Mouse (Mus musculus): Measurements from ENCODE around the gene Rpa1. TPM values are rescaled to one million over a fixed set of nuclear protein-coding genes. Genes with fewer than 3 reads are reported as not detected.
"Not testable (repeated sequence)": the region's sequence is repeated elsewhere in the genome, so short reads cannot be mapped to it uniquely, and the experiment has no call there.

Rpa1 gene
- polyA plus RNA-seq, 1 experiment from 2014 or later, result 145 TPM

DNA sequence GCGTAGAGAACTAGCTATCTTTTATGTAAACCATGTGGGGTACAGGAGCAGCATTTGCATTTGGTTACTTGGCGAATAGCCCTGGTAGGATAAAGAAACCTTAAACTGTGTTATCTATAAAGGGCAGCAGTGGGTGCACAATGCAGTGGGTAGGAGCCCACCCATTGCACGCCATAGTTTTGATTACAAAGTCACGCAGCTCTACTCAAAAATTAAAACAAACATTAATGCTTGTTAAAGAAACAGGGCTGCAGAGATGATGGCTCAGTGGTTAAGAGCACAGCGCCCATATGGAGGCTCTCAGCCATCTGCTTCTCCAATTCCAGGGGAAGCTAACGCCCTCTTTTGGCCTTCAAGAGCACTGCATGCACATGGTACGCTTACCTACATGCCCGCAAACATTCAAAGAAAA lies 24.8 kb downstream of the Rpa1 start:
- peak; percentile 33 for DNase-seq (ENCODE audit: low spot score)

- DNase-seq (ENCODE audit: low spot score), result no peak
Measured at GRCm38 (mm10) chr11:75319246-75319645, 28.9 kb downstream of the Rpa1 start.

GRCm38 (mm10) chr11:75318351-75319221 lies 29.5 kb downstream of the Rpa1 start:
- peak; percentile 88 for DNase-seq (ENCODE audit: low spot score)

DNA sequence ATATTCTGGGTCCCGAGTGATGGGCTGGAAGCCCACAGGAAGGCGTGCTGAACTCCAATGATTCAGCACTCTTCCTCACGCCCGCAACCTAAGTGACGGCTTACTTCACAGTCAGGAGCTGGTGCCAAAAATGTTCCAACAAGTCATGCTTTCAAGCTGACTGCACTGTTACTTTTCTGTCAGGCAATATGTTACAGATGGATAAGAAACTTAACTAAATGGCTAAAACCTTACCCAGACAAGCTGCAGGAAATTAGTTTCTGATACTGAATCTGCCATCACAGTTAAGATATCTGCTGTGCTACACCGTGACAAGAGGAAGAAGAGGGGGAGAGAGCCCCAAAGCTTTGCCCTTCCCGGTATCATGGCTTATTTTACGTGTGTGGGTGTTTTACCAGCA lies 34.3 kb downstream of the Rpa1 start:
- no peak for DNase-seq (ENCODE audit: low spot score)

- DNase-seq (ENCODE audit: low spot score), result no peak
Measured at GRCm38 (mm10) chr11:75311751-75312150, 36.4 kb downstream of the Rpa1 start.

DNA sequence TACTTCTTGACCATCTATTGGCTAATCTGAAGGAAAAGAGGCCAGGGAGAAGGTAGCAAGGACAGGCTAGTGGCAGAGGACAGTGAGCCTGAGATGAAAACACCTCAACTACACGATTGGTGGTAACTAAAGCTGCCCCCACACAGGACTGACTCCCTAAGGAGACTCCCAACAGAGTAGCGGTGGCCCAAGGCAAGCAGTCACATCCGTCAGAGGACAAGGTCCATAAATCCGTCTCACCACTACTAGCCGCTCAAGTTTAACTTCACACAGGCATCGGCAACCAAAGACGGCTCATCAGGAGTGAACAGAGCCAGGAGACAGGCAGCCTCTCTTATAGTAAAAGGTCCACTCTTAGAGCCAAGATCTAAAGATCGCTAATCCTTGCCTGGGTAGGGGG lies 37.3 kb downstream of the Rpa1 start:
- no peak for DNase-seq (ENCODE audit: low spot score)

DNA sequence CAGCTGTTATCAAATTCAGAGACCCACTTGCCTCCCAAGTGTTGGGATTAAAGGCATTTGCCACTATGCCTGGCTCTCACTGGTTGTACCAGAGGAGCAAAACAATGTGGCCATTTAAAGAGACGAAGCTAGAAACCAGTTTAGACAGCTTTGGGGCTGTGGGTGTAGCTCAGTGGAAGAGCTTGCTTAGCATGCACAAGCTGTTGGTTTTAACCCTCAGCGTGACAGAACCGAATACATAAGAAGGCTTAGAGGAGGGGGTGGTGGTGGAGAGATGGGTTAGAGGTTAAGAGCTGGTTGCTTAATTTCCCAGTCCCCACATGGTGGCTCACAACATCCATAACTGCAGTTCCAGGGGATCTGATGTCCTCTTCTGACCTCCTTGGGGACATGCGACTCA lies 39.5 kb downstream of the Rpa1 start:
- DNase-seq (ENCODE audit: low spot score), result no peak

GRCm38 (mm10) chr11:75304797-75305196 lies 43.3 kb downstream of the Rpa1 start:
- no peak for DNase-seq (ENCODE audit: low spot score)

- no peak for DNase-seq (ENCODE audit: low spot score)
Measured at GRCm38 (mm10) chr11:75300954-75301353, 47.2 kb downstream of the Rpa1 start.

GRCm38 (mm10) chr11:75299786-75300185 lies 48.3 kb downstream of the Rpa1 start:
- DNase-seq (ENCODE audit: low spot score), result no peak

- DNase-seq (ENCODE audit: low spot score), result no peak
Measured at GRCm38 (mm10) chr11:75298491-75298890, 49.6 kb downstream of the Rpa1 start.

- no peak for DNase-seq (ENCODE audit: low spot score)
Measured at GRCm38 (mm10) chr11:75297631-75298030, 50.5 kb downstream of the Rpa1 start.

DNA sequence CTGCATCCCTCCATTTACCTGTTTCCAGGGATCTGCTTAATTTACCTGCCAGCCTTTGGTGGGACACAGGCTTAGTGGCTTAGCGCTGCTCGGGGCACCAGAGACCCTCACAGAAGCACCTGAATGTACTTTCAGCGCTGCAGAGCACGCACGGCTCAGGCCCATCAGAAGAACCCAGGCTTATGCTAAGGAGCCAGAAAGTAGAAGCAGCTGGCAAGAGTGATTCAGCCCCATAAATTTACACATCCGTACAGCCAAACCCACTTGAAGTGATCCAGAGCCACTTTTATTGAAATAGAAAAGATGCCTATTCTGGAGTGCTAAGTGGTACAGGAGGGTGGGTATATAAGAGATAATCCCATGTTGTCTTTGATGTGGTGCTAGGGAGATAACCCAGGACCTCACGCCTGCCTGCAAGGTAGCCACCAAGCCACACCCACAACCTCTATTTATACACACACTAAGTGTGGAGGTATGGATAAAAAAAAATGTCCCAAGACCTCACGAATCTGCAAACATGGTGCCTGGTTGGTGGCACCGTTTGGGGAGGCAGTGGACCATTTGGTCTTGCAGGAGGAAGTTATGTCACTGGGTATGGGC lies 51.6 kb downstream of the Rpa1 start:
- DNase-seq (ENCODE audit: low spot score), result no peak

- not testable (repeated sequence) for DNase-seq (ENCODE audit: low spot score)
Measured at GRCm38 (mm10) chr11:75295534-75295933, 52.6 kb downstream of the Rpa1 start.

DNA sequence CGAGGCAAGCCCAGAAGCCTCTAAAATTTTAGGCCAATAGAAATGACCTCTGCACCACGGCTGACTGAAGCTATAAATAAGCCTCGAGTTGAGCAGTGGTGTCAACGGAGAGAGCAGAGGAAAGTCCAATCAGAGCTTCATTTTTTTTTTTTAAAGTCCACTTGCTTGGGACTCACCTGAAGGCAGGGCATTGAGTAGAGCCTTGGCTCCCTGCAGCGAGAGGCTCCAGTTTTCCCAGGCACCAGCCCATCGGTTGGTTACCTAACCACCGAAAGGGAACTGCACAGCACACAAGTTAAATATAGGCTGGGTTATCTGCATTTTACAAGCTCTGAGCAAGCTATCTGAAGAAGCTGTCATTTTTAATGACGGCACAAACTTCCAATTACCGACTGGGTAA lies 53.3 kb downstream of the Rpa1 start:
- no peak for DNase-seq (ENCODE audit: low spot score)

GRCm38 (mm10) chr11:75293852-75294361 lies 54.2 kb downstream of the Rpa1 start:
- no peak for DNase-seq (ENCODE audit: low spot score)

- no peak for DNase-seq (ENCODE audit: low spot score)
Measured at GRCm38 (mm10) chr11:75292281-75292680, 55.8 kb downstream of the Rpa1 start.

DNA sequence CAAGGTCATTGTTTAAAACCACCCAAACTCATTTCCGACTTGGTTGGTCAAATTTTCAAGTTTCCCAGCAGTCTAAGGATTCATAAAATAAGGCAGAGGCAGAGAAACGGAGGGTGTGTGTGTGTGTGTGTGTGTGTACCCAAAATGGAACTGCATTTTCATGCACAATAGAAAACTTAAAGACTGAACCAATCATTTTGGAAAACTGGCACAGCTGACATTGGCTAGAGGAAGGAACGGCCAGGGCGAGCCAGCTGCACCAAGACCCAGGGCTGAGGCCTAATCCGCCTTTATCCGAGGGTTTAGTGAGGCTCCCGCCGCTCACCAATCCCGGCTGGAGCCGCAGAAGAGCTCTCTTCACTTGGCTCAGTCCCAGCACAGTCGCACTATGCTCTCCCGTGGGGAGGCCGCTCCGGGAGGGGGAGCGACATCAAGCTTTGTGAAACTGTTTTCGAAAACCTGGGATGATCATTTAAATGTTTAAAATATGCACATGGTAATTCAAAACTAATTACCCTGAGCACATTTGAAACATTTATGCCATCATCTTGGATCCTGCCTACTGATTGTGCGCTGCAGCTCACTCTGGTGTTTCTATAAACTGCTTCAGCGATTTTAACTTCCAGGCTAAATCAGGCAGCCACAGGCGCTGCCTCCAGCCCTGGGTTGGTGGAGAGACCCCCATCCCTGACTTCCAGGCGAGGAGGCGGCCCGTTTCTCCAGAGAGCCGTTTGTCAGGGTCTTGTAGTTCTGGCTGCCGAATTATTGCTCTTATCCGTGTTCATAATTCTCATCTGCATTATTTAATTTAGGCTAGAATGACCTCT lies 56.5 kb downstream of the Rpa1 start:
- DNase-seq (ENCODE audit: low spot score), result no peak

DNA sequence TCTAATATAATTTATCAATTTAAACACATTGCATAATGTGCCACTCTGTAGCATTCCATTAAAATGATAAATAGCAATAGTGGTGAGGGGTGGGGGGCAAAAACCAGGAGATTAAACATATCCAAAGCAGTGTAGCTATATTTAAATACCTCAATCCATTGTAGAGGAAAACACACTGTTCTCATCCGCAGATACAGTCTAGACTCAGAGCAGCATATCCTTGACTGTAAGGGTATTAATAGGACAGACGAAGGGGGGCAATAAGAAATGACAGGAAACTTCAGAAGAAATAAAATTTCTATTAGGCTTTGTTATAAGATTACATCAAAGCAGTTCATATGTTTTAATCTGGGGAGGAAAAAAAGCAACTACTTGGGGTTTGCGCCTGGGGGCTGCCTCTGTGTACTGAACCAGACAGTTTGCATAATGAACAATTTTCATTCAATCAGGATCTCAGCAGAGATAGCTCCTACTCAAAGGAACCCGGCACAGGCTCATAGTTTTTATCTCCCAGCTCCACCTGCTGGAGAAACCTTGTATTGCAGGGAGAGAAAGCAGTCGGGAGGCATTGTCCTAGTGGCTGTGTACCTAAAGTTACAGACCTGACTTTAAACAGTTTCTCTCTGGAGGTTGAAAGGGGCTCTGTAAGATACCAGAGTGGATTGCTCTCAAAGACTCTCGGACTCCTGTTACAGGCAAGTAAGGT lies 57.4 kb downstream of the Rpa1 start:
- peak; percentile 94 for DNase-seq (ENCODE audit: low spot score)

- no peak for DNase-seq (ENCODE audit: low spot score)
Measured at GRCm38 (mm10) chr11:75289120-75289519, 59.0 kb downstream of the Rpa1 start.

- no peak for DNase-seq (ENCODE audit: low spot score)
Measured at GRCm38 (mm10) chr11:75288517-75288916, 59.6 kb downstream of the Rpa1 start.

Measured in thymus, postnatal 0 days (tissue).